Mouse (Mus musculus): ENCODE results near the gene Mphosph9. TPM values are rescaled to one million over a fixed set of nuclear protein-coding genes. Genes with fewer than 3 reads are reported as not detected.

The Mphosph9 gene
- 25.4 TPM for polyA plus RNA-seq (2015; fragmentation: Illumina TruSeq; extraction: RNeasy Lipid Tissue Mini Kit (QIAGEN cat#74804); ENCODE audit: insufficient read depth, low replicate concordance)

DNA sequence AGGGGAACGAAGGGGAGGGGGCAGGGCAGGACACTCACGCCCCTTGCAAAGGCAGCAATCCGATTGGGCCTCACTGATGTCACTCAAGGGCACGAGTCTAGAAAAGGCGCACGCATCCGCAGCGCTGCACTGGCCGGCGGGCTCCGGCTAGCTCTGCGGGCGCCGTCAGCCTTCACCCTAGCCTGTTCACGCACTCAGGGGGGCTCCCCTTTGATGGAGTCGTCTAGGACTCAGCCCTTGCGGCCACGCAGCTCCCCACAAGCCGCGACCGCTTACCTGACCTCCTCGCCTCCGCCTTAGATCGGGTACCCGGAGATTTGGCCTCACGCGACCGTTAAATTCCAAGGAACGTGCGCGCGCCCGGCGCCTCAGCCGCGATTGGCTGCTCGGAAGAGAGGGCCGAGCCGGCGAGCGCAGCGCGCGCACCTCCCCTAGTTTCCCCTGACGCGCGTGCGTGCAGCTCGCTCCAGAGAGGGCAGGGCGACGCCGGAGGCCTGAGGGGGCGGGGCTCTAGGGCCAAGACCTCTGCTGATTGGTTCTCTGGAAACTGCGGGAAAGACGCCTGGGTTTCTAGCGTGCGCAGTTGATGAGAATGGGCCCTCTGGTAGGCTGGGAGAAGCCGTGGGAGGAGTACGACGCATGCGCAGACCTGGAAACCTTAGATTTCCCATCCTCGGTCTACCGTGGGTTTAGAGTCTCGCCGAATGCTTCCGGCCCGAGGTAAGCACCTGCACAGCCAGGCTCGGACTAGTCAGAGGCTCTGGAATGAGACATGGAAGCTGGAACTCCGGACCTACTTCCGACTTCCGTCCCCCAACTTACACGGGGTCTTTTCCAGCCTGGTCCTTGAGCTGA lies at the start of gene Mphosph9, which contains the start of gene 2810006K23Rik:
Mphosph9 (minus strand) TSS at position 463 of the 855 bp plus-strand sequence.
2810006K23Rik (plus strand) TSS at position 580 of the 855 bp plus-strand sequence.

DNA sequence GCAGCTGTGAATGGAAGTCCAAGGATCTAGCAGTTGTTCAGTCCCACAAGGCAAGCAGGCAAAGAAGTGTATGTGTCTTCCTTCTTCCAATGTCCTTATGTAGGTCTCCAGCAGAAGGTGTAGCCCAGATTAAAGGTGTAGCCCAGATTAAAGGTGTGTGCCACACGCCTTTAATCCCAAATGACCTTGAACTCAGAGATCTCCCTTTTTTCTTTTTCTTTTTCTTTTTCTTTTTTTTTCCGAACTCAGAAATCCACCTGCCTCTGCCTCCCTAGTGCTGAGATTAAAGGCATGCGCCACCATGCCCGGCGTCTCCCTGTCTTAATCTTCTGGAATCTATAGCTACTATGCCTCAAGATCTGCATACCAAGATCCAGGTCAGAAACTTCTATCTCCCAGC lies 35.2 kb upstream of the Mphosph9 start, which contains the start of gene Cdk2ap1:
Cdk2ap1 (minus strand) TSS at position 101 of the 400 bp plus-strand sequence.

DNA sequence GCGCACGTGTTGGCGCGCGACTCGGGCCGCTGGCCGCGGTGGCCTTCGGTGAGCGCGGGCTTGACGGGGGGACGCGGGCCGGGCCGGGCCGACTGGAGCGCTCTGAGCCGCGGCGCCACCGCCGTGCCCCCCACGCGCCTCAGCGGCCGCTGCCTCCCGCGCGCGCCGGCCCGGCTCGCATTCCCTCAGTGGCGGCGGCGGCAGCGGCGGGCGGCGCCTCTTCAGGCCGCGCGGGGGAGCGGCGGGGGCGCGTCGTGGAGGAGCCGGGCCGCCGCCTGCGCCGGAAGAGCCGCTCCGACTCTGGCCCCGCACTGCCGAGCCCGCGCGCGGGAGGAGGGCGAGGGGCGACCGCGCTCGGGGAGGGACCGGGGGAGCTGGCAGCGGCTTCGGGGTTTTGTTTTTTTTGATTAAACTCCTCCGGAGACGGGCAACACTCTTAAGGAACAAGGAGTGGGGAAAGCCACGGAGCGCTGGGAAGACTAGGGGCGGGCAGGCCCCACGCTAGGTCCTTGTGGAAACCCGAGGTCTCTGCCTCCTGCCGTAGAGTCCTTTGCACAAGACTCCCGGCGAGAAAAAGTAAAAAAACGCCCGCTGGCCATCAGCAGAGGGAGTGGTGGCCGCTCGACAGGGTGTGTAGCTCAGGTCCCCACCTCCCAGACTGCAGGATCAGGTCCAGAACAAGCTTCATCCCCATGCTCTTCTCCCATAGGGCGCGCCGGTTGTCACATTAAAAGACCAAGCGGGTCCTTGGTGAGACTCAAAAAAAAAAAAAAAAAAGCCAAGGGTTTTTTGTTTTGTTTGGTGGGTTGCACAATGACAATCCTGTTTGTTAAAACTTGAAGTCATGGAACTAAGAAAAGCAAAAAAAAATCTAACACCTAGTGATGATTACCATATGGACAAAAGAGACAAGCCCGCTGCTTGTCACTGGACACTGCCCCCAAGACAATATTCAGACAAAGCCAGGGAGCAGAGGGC lies 77.9 kb downstream of the Mphosph9 start, which contains the start of gene Pitpnm2:
Pitpnm2 (minus strand) TSS at position 147 of the 978 bp plus-strand sequence.

Other genes with a start within 250 kb of the Mphosph9 start
- 1.5 TPM for gene Abcb9, start 232.2 kb downstream of the Mphosph9 start, polyA plus RNA-seq (2015; fragmentation: Illumina TruSeq; extraction: RNeasy Lipid Tissue Mini Kit (QIAGEN cat#74804); ENCODE audit: insufficient read depth, low replicate concordance)
- 11.8 TPM for gene Ogfod2, start 215.7 kb downstream of the Mphosph9 start, polyA plus RNA-seq (2015; fragmentation: Illumina TruSeq; extraction: RNeasy Lipid Tissue Mini Kit (QIAGEN cat#74804); ENCODE audit: insufficient read depth, low replicate concordance)
- gene Arl6ip4, start 211.9 kb downstream of the Mphosph9 start, polyA plus RNA-seq (2015; fragmentation: Illumina TruSeq; extraction: RNeasy Lipid Tissue Mini Kit (QIAGEN cat#74804); ENCODE audit: insufficient read depth, low replicate concordance) = 24.9 TPM
- gene Pitpnm2, start 78.2 kb downstream of the Mphosph9 start, polyA plus RNA-seq (2015; fragmentation: Illumina TruSeq; extraction: RNeasy Lipid Tissue Mini Kit (QIAGEN cat#74804); ENCODE audit: insufficient read depth, low replicate concordance) = 16.3 TPM
- gene 2810006K23Rik, start 117 bp upstream of the Mphosph9 start, polyA plus RNA-seq (2015; fragmentation: Illumina TruSeq; extraction: RNeasy Lipid Tissue Mini Kit (QIAGEN cat#74804); ENCODE audit: insufficient read depth, low replicate concordance) = 15.1 TPM
- gene Cdk2ap1, start 35.1 kb upstream of the Mphosph9 start, polyA plus RNA-seq (2015; fragmentation: Illumina TruSeq; extraction: RNeasy Lipid Tissue Mini Kit (QIAGEN cat#74804); ENCODE audit: insufficient read depth, low replicate concordance) = 121 TPM
- 125 TPM for gene Sbno1, start 98.0 kb upstream of the Mphosph9 start, polyA plus RNA-seq (2015; fragmentation: Illumina TruSeq; extraction: RNeasy Lipid Tissue Mini Kit (QIAGEN cat#74804); ENCODE audit: insufficient read depth, low replicate concordance)
- gene Kmt5a, start 112.0 kb upstream of the Mphosph9 start, polyA plus RNA-seq (2015; fragmentation: Illumina TruSeq; extraction: RNeasy Lipid Tissue Mini Kit (QIAGEN cat#74804); ENCODE audit: insufficient read depth, low replicate concordance) = 58.7 TPM
- gene Rilpl2, start 150.4 kb upstream of the Mphosph9 start, polyA plus RNA-seq (2015; fragmentation: Illumina TruSeq; extraction: RNeasy Lipid Tissue Mini Kit (QIAGEN cat#74804); ENCODE audit: insufficient read depth, low replicate concordance) = 16.5 TPM
- gene Snrnp35, start 155.2 kb upstream of the Mphosph9 start, polyA plus RNA-seq (2015; fragmentation: Illumina TruSeq; extraction: RNeasy Lipid Tissue Mini Kit (QIAGEN cat#74804); ENCODE audit: insufficient read depth, low replicate concordance) = 8.1 TPM
- 4.2 TPM for gene Rilpl1, start 203.4 kb upstream of the Mphosph9 start, polyA plus RNA-seq (2015; fragmentation: Illumina TruSeq; extraction: RNeasy Lipid Tissue Mini Kit (QIAGEN cat#74804); ENCODE audit: insufficient read depth, low replicate concordance)
- 535 TPM for gene Tmed2, start 212.7 kb upstream of the Mphosph9 start, polyA plus RNA-seq (2015; fragmentation: Illumina TruSeq; extraction: RNeasy Lipid Tissue Mini Kit (QIAGEN cat#74804); ENCODE audit: insufficient read depth, low replicate concordance)
- 27.8 TPM for gene Ddx55, start 224.9 kb upstream of the Mphosph9 start, polyA plus RNA-seq (2015; fragmentation: Illumina TruSeq; extraction: RNeasy Lipid Tissue Mini Kit (QIAGEN cat#74804); ENCODE audit: insufficient read depth, low replicate concordance)

All from spleen, adult 10 weeks (tissue).